Mouse (Mus musculus) lung, embryonic 16.5 days (tissue): Measurements from ENCODE around the gene Pgr. TPM values are rescaled to one million over a fixed set of nuclear protein-coding genes. Genes with fewer than 3 reads are reported as not detected.

ENCODE experiments used
- ATAC-seq: fragments of 200-750 bp; cut with Nextera tagmentation; 2 replicates; pipeline ENCODE4 v1.8.0; 2017; ENCODE audit warnings: low read depth, mild to moderate bottlenecking, moderate library complexity
- H3K27ac ChIP-seq: fragments of 300-500 bp; sonication (generic); 2 replicates; pipeline ENCODE4 v1.5.1; 2014; ENCODE audit warnings: mild to moderate bottlenecking, control low read depth, low read length
- H3K27me3 ChIP-seq: fragments of 300-500 bp; sonication (generic); 2 replicates; pipeline ENCODE4 v1.6.1; 2014; ENCODE audit warnings: low read depth, low read length, mixed read lengths; ENCODE audit not compliant: control insufficient read depth, insufficient read depth
- H3K36me3 ChIP-seq: fragments of 300-500 bp; sonication (generic); 2 replicates; pipeline ENCODE4 v1.6.1; 2014; ENCODE audit warnings: low read length; ENCODE audit not compliant: control insufficient read depth, insufficient read depth
- H3K4me1 ChIP-seq: fragments of 300-500 bp; sonication (generic); replicated peaks from 2 replicates; pipeline ENCODE4 v1.6.1; 2014; ENCODE audit warnings: low read length, mixed read lengths; ENCODE audit not compliant: control insufficient read depth, insufficient read depth
- H3K4me2 ChIP-seq: fragments of 300-500 bp; sonication (generic); 2 replicates; pipeline ENCODE4 v1.6.1; 2014; ENCODE audit warnings: low read depth, low read length, control low read depth
- H3K4me3 ChIP-seq: fragments of 300-500 bp; sonication (generic); 2 replicates; pipeline ENCODE4 v1.5.1; 2014; ENCODE audit warnings: mild to moderate bottlenecking, low read length, control low read depth
- H3K9ac ChIP-seq: fragments of 300-500 bp; sonication (generic); 2 replicates; pipeline ENCODE4 v1.6.1; 2014; ENCODE audit warnings: low read length, control low read depth
- H3K9me3 ChIP-seq: fragments of 300-500 bp; sonication (generic); 2 replicates; pipeline ENCODE4 v1.6.1; 2016; ENCODE audit warnings: low read length; ENCODE audit not compliant: control insufficient read depth
- WGBS: fragments of 180-500 bp; shearing (Covaris S2); extraction: QIAGEN DNeasy Blood & Tissue Kit; methylation state at CpG from one replicate; pipeline ENCODE4 v1.1.7; 2014; 5-methylcytosine and 5-hydroxymethylcytosine counted together
- polyA plus RNA-seq: library from polyadenylated mRNA; unstranded; fragments of >200 nt; fragmentation: Nextera tagmentation; extraction: Ambion mirVana; gene quantifications from 2 replicates; pipeline ENCODE4 v1.2.1, GENCODE M21; 2015

Pgr gene
- polyA plus RNA-seq, 1 experiment from 2014 or later, result 0.34 TPM

- H3K9ac ChIP-seq, result no peak overlapping the region
- ATAC-seq, result no peak
- H3K27me3 ChIP-seq, result no peaks in the 10 kb centered on the region
- H3K36me3 ChIP-seq, result no peaks in the 10 kb centered on the region
- 33% methylated on average over 1 of the region's 1 CpGs for WGBS
- H3K4me1 ChIP-seq, result no peaks in the 10 kb centered on the region
- no peaks in the 10 kb centered on the region for H3K9me3 ChIP-seq
- H3K4me2 ChIP-seq, result no peak overlapping the region
- H3K27ac ChIP-seq, result no peak overlapping the region
- H3K4me3 ChIP-seq, result no peak overlapping the region
Observed at GRCm38 (mm10) chr9:8937753-8938152, 38.1 kb downstream of the Pgr start.

GRCm38 (mm10) chr9:8953306-8953705 lies 53.7 kb downstream of the Pgr start:
- no peaks in the 10 kb centered on the region for H3K36me3 ChIP-seq

GRCm38 (mm10) chr9:8964512-8965133 lies 65.0 kb downstream of the Pgr start:
- WGBS, result 56% methylated on average over 8 of the region's 8 CpGs
- Histone ChIP-seq H3K27me3 (no peaks in the 10 kb centered on the region), H3K4me3 (no peak overlapping the region), H3K9ac (no peak overlapping the region), H3K36me3 (no peaks in the 10 kb centered on the region), H3K4me2 (no peak overlapping the region), H3K4me1 (no peaks in the 10 kb centered on the region), H3K9me3 (no peaks in the 10 kb centered on the region), H3K27ac (no peak overlapping the region)
- peak; percentile 31; the same call in 1 of the 2 replicates for ATAC-seq

More at GRCm38 (mm10) chr9:8953306-8953705, 53.7 kb downstream of the Pgr start:
- Histone ChIP-seq H3K27ac (no peak overlapping the region), H3K9ac (no peak overlapping the region), H3K4me3 (no peak overlapping the region), H3K4me1 (no peaks in the 10 kb centered on the region), H3K27me3 (no peaks in the 10 kb centered on the region), H3K9me3 (no peaks in the 10 kb centered on the region), H3K4me2 (no peak overlapping the region)
- ATAC-seq, result no peak

- WGBS, result 33% methylated on average over 7 of the region's 7 CpGs
- ATAC-seq, result peak; percentile 66; the same call in 1 of the 2 replicates
- Histone ChIP-seq H3K4me1 (no peaks in the 10 kb centered on the region), H3K9ac (no peak overlapping the region), H3K27me3 (no peaks in the 10 kb centered on the region), H3K4me2 (no peak overlapping the region), H3K4me3 (no peak overlapping the region), H3K36me3 (no peaks in the 10 kb centered on the region), H3K9me3 (no peaks in the 10 kb centered on the region), H3K27ac (no peak overlapping the region)
Observed at GRCm38 (mm10) chr9:8970240-8970639, 70.6 kb downstream of the Pgr start.

GRCm38 (mm10) chr9:8971491-8971890 lies 71.9 kb downstream of the Pgr start, which contains the start of gene Gm16485:
Gm16485 (plus strand) TSS chr9:8971791.
- no peaks in the 10 kb centered on the region for H3K36me3 ChIP-seq
- H3K4me1 ChIP-seq, result no peaks in the 10 kb centered on the region
- no peak within 1 kb of the TSS for H3K27ac ChIP-seq
- H3K27me3 ChIP-seq, result no peaks in the 10 kb centered on the region
- no peaks in the 10 kb centered on the region for H3K9me3 ChIP-seq
- no peak for ATAC-seq
- no peak within 1 kb of the TSS for H3K9ac ChIP-seq
- WGBS, result 53% methylated on average over 2 of the region's 2 CpGs
- no peak within 1 kb of the TSS for H3K4me3 ChIP-seq
- no peak within 1 kb of the TSS for H3K4me2 ChIP-seq

GRCm38 (mm10) chr9:8977775-8978174 lies 78.1 kb downstream of the Pgr start:
- H3K27ac ChIP-seq, result no peak overlapping the region
- no peak overlapping the region for H3K4me2 ChIP-seq
- 47% methylated on average over 2 of the region's 2 CpGs for WGBS
- H3K9me3 ChIP-seq, result no peaks in the 10 kb centered on the region
- no peaks in the 10 kb centered on the region for H3K27me3 ChIP-seq
- H3K36me3 ChIP-seq, result no peaks in the 10 kb centered on the region
- no peaks in the 10 kb centered on the region for H3K4me1 ChIP-seq
- no peak for ATAC-seq
- H3K4me3 ChIP-seq, result no peak overlapping the region
- no peak overlapping the region for H3K9ac ChIP-seq

- no peak overlapping the region for H3K4me2 ChIP-seq
- H3K27me3 ChIP-seq, result no peaks in the 10 kb centered on the region
- no peaks in the 10 kb centered on the region for H3K9me3 ChIP-seq
- H3K4me3 ChIP-seq, result no peak overlapping the region
- WGBS, result 68% methylated on average over 3 of the region's 3 CpGs
- no peaks in the 10 kb centered on the region for H3K36me3 ChIP-seq
- H3K4me1 ChIP-seq, result no peaks in the 10 kb centered on the region
- H3K9ac ChIP-seq, result no peak overlapping the region
- H3K27ac ChIP-seq, result no peak overlapping the region
- ATAC-seq, result no peak
Observed at GRCm38 (mm10) chr9:8982315-8982714, 82.7 kb downstream of the Pgr start.

GRCm38 (mm10) chr9:8996494-8996893 lies 96.9 kb downstream of the Pgr start:
- 62% methylated on average over 2 of the region's 2 CpGs for WGBS
- peaks cover 7% of the 10 kb centered on the region; the same call in 1 of the 2 replicates for H3K36me3 ChIP-seq

GRCm38 (mm10) chr9:9001170-9001569 lies 101.5 kb downstream of the Pgr start:
- H3K9ac ChIP-seq, result no peak overlapping the region
- H3K36me3 ChIP-seq, result peaks cover 9% of the 10 kb centered on the region; the same call in 1 of the 2 replicates
- no peaks in the 10 kb centered on the region for H3K4me1 ChIP-seq
- H3K9me3 ChIP-seq, result no peaks in the 10 kb centered on the region
- no peak for ATAC-seq
- no peak overlapping the region for H3K4me2 ChIP-seq
- H3K4me3 ChIP-seq, result no peak overlapping the region
- H3K27me3 ChIP-seq, result no peaks in the 10 kb centered on the region
- H3K27ac ChIP-seq, result no peak overlapping the region

More at GRCm38 (mm10) chr9:8996494-8996893, 96.9 kb downstream of the Pgr start:
- Histone ChIP-seq H3K9ac (no peak overlapping the region), H3K4me1 (no peaks in the 10 kb centered on the region), H3K4me3 (no peak overlapping the region), H3K27me3 (no peaks in the 10 kb centered on the region), H3K27ac (no peak overlapping the region), H3K9me3 (no peaks in the 10 kb centered on the region), H3K4me2 (no peak overlapping the region)
- ATAC-seq, result no peak
